Mouse (Mus musculus) cerebellum, adult 2 months (tissue): ENCODE data around the gene Gm5475. TPM values are rescaled to one million over a fixed set of nuclear protein-coding genes. Genes with fewer than 3 reads are reported as not detected.

ENCODE experiments used
- DNase-seq, 2 experiments: peaks; one replicate each; pipeline ENCODE4 v3.0.0; 2021
- H3K27ac ChIP-seq: fragments of 200-500 bp; 2 replicates; pipeline ENCODE4 v1.5.1; 2012; ENCODE audit warnings: low read length, control low read depth, inconsistent platforms; ENCODE audit not compliant: insufficient read depth
- H3K27me3 ChIP-seq: fragments of 200-500 bp; 2 replicates; pipeline ENCODE4 v1.6.1; 2012; ENCODE audit warnings: inconsistent platforms, mild to moderate bottlenecking, low read length, moderate library complexity; ENCODE audit not compliant: control insufficient read depth, insufficient read depth
- H3K4me1 ChIP-seq: fragments of 200-500 bp; 2 replicates; pipeline ENCODE4 v1.6.1; 2011; ENCODE audit warnings: low read length; ENCODE audit not compliant: control insufficient read depth, insufficient read depth
- H3K4me3 ChIP-seq: fragments of 200-500 bp; replicated peaks from 2 replicates; pipeline ENCODE3; 2011; ENCODE audit warnings: mild to moderate bottlenecking, low read depth, low read length, control low read depth; ENCODE audit not compliant: insufficient read depth
- CTCF ChIP-seq: fragments of 200-500 bp; IDR thresholded peaks from 2 replicates; pipeline ENCODE4 v1.5.1; 2011; ENCODE audit warnings: low read depth, mild to moderate bottlenecking, control low read depth, low read length, moderate library complexity, borderline replicate concordance; ENCODE audit not compliant: insufficient read depth
- POLR2A ChIP-seq: fragments of 200-500 bp; IDR thresholded peaks from 2 replicates; pipeline ENCODE4 v1.6.1; 2011; ENCODE audit warnings: low read length, control low read depth, borderline replicate concordance; ENCODE audit not compliant: insufficient read depth
- WGBS: fragments of 180-500 bp; shearing (Covaris S2); methylation state at CpG from one replicate; pipeline ENCODE4 v1.1.7; 2018; 5-methylcytosine and 5-hydroxymethylcytosine counted together
- polyA plus RNA-seq: library from polyadenylated mRNA; depleted of rRNA; stranded (reverse); fragments of >200 nt; gene quantifications from 2 replicates; pipeline ENCODE4 v1.2.3, GENCODE M21; 2012; rRNA removed

The Gm5475 gene
- polyA plus RNA-seq, 1 experiment: not detected

DNA sequence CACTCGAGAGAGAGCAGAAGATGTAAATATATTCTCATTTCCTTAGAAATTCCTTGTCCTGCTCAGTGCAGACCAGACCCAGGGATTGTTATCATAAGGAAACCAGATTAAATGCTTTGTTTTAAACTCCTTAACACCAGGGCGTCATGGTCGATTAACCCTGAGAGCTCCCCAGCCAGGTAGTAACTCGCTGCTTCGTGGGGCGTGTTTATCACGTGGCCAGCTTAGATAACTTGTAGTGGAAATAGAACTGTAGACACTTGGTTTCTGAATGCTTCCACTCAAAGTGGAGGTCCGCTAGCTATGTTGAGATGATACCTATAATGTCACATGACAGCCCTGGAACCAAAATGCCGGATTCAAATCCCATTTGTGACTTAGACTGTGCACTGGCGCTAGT, 48.1 kb downstream of the Gm5475 start:
- H3K27me3 ChIP-seq: no peaks in the 10 kb centered on the region
- no peak for DNase-seq
- H3K4me3 ChIP-seq: peak overlapping the region; percentile 88
- 50% methylated on average over 10 of the region's 10 CpGs for WGBS
- H3K27ac ChIP-seq: no peak overlapping the region
- TF ChIP-seq CTCF: no peak
- no peak for TF ChIP-seq POLR2A
- H3K4me1 ChIP-seq: no peaks in the 10 kb centered on the region; the same call in none of the 2 replicates

DNA sequence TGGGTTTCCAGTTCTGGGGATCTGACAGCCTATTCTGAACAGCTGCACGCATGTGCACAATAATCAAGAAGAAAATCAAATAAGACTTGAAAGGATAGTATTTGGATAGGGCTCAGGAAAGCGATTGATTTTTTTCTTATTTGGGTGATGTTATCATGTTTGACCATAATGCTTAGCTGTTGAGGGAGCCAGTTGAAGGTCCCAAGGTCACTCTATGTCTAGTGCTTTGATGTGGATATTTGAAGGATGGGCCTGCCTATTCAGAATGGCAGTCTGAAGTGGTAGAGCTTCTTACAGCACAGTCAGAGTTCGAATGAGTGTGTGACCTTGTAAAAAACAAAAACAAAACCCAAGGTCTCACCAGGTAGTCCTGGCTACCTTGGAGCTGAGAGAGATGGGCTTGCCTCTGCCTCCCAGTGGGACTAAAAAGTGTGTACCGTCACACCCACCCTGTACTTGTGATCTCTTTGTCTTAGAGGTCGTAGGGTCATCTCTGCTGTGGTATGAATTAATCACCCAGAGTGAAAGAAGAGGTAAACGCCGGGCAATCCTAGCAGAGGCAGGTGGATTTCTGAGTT, 52.1 kb downstream of the Gm5475 start:
- Histone ChIP-seq H3K27me3 (no peaks in the 10 kb centered on the region), H3K4me1 (peaks cover 3% of the 10 kb centered on the region), H3K4me3 (no peak overlapping the region), H3K27ac (no peak overlapping the region)
- TF ChIP-seq CTCF (no peak), POLR2A (no peak)
- WGBS: 73% methylated on average over 7 of the region's 7 CpGs
- DNase-seq: no peak

Other genes with a start within 250 kb of the Gm5475 start
- 16.8 and 18.4 TPM in 2 replicates for gene Atf1, start 194.3 kb upstream of the Gm5475 start, polyA plus RNA-seq
- gene Tmprss12, start 141.3 kb upstream of the Gm5475 start, polyA plus RNA-seq: not detected in 2 replicates
- gene Mettl7a1, start 118.0 kb upstream of the Gm5475 start, polyA plus RNA-seq: 50.3 and 50.5 TPM in 2 replicates
- 0.13 and 0.15 TPM in 2 replicates for gene Mettl7a3, start 87.2 kb upstream of the Gm5475 start, polyA plus RNA-seq
- gene Methig1, start 69.0 kb upstream of the Gm5475 start, polyA plus RNA-seq: not detected in 2 replicates
- not detected in 2 replicates for gene Mettl7a2, start 68.9 kb upstream of the Gm5475 start, polyA plus RNA-seq
- gene Higd1c, start 57.6 kb upstream of the Gm5475 start, polyA plus RNA-seq: not detected in 2 replicates
- 45.4 and 50.6 TPM in 2 replicates for gene Slc11a2, start 2.9 kb downstream of the Gm5475 start, polyA plus RNA-seq
- 67.0 and 70.5 TPM in 2 replicates for gene Letmd1, start 46.9 kb downstream of the Gm5475 start, polyA plus RNA-seq
- gene Csrnp2, start 73.3 kb downstream of the Gm5475 start, polyA plus RNA-seq: 18.0 and 18.3 TPM in 2 replicates
- gene Tfcp2, start 129.9 kb downstream of the Gm5475 start, polyA plus RNA-seq: 25.4 and 27.6 TPM in 2 replicates
- 63.9 and 64.5 TPM in 2 replicates for gene Pou6f1, start 177.8 kb downstream of the Gm5475 start, polyA plus RNA-seq
- gene Dazap2, start 193.2 kb downstream of the Gm5475 start, polyA plus RNA-seq: 214 and 220 TPM in 2 replicates
- gene Smagp, start 214.8 kb downstream of the Gm5475 start, polyA plus RNA-seq: 3.3 and 3.7 TPM in 2 replicates
- 3.0 and 4.1 TPM in 2 replicates for gene Bin2, start 247.4 kb downstream of the Gm5475 start, polyA plus RNA-seq